Mouse (Mus musculus) retina, postnatal 1 day (tissue): ENCODE measurements around the gene Gm20909.
"Not testable (repeated sequence)": the region's sequence is repeated elsewhere in the genome, so short reads cannot be mapped to it uniquely, and the experiment has no call there.

Experiments
- DNase-seq: peaks from one replicate; pipeline ENCODE4 v3.0.0-alpha.2; 2012

The Gm20909 gene

DNA sequence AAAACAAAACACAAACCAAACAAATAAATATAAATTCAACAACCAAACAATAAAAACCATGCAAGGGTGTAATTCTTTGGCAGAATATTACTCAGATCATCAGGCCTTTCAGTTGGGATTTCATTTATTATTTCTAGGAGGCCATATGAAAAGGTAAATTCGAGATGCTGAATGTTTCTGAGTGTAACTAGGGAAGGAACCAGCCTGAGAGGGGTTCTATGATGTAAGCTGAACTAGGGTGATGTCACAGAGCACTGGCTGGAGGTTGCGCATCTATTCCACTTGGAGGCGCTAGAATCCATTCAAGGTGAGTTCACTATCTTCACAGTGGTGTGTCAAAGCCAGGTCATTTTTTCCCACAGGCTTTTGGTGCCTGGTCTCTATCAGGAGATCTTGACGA, at the start of gene Gm20909:
Gene Gm20909, plus strand, starts transcription at position 301 of the 400 bp plus-strand sequence.
- DNase-seq = not testable (repeated sequence)
